Mouse (Mus musculus): ENCODE data around the gene Chst14.

DNA sequence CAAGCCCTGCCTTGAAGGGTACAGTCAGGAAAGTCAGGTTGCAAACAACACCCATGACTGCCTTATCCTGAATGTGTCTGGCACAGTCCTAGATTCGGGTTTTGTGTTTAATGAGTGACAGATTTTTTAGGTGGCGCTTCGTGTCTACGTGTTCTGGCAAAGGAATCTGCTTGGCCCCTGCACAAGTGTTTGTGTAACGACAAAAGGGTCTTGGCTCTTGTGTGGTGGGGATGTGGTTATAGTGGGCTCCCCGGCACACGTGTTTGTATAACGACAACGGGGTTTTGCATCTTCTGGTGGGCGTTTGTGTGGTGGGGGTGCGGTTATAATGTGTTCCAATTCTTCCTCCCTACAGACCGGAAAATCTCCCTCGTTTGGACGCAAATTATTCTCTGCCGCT lies 49.6 kb downstream of the Chst14 start:
- TF ChIP-seq USF1 (IDR thresholded peaks at IDR 0.05; ENCODE audit: low read depth), result no peak
- TF ChIP-seq POLR2A (IDR thresholded peaks at IDR 0.05; ENCODE audit: insufficient read length, low read depth), result no peak
- TF ChIP-seq POLR2AphosphoS2 (IDR thresholded peaks at IDR 0.05; ENCODE audit: insufficient read length, low read depth), result no peak
- TF ChIP-seq SRF (IDR thresholded peaks at IDR 0.05; ENCODE audit: control insufficient read depth, insufficient read length, low read depth), result no peak
- no peak for TF ChIP-seq MAX (IDR thresholded peaks at IDR 0.05; ENCODE audit: low read depth)
- TF ChIP-seq MYOD1 (IDR thresholded peaks at IDR 0.05; ENCODE audit: control insufficient read depth in 1 of 3, insufficient read length in 2 of 3, low read depth in 2 of 3), result no peak
